Mouse (Mus musculus) adrenal gland, postnatal 36 days (tissue): ENCODE measurements around the gene Izumo4. TPM values are rescaled to one million over a fixed set of nuclear protein-coding genes. Genes with fewer than 3 reads are reported as not detected.
A peak's percentile ranks its signal among the peaks of the same experiment; 100 is the strongest.

Experiments used
- DNase-seq, 2 experiments: peaks; one replicate each; pipeline ENCODE4 v3.0.0; 2021; ENCODE audit warnings: mixed read lengths in 1 of 2
- total RNA-seq, 2 experiments: library from RNA; stranded (reverse); gene quantifications; 2 replicates each; pipeline ENCODE4 v1.2.3; 2021

Izumo4 gene
- total RNA-seq, 2 experiments from 2014 or later, result 9.9 to 16.6 TPM

- no peak for DNase-seq
These were observed 25.6 kb downstream of the Izumo4 start for GRCm38 (mm10) chr10:80727369-80728127.

GRCm38 (mm10) chr10:80732611-80733101, 30.7 kb downstream of the Izumo4 start:
- no peak for DNase-seq

DNA sequence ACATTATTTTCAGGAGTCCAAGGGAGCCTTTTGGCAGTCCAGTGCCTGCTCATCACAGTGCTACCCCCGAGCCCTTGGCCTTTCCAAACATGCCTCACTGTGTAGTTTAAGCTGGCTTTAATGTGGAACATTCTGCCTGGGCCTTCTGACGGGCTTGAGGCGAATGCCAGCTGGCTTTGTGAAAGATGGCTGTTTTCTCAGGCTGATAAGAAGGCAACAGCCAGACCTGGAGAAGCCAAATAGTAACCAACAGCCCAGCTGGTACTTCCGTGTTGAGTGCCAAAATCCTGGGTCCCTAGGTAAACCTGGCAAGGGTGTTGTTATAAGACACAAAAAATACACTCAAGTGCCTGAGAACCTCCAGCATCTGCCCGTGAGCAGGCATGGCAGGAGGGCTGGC, 34.7 kb downstream of the Izumo4 start:
- DNase-seq, result peak; percentile 40 to 65

GRCm38 (mm10) chr10:80738657-80739056, 36.7 kb downstream of the Izumo4 start:
- no peak for DNase-seq

DNA sequence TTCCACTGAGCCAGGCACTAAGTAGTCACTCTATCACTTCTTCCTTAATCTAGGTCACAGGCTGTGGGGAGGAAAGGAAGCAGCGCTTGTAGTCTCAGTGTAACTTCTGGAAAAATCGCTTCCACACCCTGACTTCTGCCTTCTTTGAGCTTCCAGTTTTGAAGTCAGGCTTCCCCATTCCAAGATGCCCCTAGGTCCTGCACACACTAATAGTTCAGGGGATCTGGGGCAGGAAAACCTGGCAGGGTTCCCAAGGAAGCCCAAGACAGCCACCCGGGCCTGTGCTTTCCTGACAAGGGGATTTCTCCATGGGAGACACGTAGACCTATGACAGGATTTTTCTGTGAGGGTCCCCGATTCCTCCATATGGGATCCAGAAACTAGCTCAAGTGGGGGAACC, 39.2 kb downstream of the Izumo4 start:
- DNase-seq, result peak in 1 of 2 experiments; percentile 39

DNA sequence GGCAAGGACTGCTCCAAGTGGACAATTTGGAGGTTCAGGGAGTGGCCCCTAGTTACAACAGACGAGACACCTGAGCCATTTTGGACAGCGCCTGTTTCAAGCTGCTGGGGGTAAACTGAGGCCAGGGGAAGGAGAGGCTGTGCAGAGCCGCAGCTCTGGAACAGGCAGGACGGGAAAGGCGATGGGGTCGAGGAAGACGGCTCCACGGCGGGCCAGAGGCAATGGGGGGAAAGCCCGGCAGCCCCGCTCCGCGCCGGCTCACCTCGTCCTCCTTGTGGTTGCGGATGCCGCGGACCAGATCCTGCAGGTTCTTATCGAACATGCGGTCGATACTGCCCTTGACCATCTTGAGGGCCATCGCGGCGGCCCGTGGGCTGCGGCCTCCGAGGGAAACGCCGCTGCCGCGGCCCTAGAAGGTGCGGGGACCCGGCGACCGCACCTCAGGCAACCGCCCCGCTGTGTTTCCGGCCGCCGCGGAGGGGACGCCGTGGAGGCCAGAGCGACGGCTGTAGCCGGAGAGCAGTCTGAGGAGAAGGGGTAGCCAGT, 39.7 kb downstream of the Izumo4 start:
- peak in 1 of 2 experiments; percentile 29 for DNase-seq

- peak; percentile 97 for DNase-seq
These were observed 40.4 kb downstream of the Izumo4 start, which contains the start of gene Ap3d1 for GRCm38 (mm10) chr10:80742180-80742978. Ap3d1 (minus strand) TSS chr10:80742264.

DNA sequence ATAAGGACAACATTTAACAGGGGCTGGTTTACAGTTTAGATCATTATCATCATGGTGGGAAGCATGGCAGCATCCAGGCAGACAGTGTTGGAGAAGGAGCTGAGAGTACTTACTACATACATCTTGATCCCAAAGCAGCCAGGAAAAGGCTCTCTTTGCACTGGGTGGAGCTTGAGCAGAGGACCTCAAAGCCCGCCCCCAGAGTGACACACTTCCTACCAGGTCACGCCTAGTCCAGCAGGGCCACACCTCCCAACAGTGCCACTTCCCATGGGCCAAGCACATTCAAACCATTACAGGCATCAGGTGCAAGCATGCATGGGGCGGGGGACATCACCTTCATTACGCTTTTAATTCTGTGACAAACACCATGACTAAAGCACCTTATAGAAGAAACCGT, 42.3 kb downstream of the Izumo4 start:
- DNase-seq, result peak; percentile 78 to 82

- peak; percentile 86 to 88 for DNase-seq
These were observed 45.4 kb downstream of the Izumo4 start for GRCm38 (mm10) chr10:80747410-80747809.

DNA sequence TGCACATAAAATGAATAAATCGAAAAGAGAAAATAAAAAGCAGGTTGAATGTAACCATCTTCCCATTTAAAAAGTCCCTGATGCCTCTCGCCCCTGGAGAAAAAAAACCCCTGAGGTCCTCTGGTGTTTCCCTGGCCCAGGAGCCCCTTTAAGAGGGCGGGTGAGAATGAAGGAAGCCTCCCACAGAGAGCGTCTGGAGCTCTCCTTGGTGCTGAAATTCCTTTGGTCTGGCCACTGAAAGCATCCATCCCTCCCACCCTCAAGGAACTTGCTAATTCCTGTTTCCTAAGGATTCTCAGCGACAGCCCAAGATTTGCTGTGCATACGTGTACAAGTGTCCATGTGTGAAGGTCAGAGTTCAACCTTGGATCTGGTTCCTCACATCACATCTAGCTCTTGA, 46.6 kb downstream of the Izumo4 start:
- DNase-seq, result peak; percentile 66 to 85

- DNase-seq, result peak; percentile 75 to 79
These were observed 49.3 kb downstream of the Izumo4 start for GRCm38 (mm10) chr10:80751188-80751832.

DNA sequence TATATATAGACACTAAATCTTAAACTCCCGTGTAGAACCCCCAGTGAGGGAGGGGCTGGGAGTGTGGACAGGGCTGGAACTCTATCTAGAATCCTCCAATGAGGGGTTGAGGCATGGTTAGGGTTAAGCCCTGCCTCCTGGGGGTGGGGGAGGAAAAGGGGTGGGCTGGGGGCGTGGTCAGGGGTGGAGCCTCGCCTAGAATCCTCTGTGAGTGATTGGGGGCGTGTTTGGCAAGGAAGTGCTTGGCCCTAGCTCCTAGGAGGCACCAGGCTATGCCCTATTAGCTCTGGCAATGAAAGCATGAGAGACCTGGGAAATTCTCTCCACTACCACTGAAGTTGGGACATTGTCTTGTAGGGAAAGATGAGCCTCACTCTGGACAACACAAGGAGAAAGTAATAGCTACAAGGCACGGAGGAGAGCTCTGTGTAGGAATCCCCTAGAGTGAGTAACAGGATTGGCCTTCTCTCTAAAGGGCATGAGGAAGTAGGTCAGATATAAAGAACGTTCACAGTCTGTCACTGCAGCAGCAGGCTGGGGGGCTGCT, 50.2 kb downstream of the Izumo4 start:
- DNase-seq, result peak; percentile 83 to 91

DNA sequence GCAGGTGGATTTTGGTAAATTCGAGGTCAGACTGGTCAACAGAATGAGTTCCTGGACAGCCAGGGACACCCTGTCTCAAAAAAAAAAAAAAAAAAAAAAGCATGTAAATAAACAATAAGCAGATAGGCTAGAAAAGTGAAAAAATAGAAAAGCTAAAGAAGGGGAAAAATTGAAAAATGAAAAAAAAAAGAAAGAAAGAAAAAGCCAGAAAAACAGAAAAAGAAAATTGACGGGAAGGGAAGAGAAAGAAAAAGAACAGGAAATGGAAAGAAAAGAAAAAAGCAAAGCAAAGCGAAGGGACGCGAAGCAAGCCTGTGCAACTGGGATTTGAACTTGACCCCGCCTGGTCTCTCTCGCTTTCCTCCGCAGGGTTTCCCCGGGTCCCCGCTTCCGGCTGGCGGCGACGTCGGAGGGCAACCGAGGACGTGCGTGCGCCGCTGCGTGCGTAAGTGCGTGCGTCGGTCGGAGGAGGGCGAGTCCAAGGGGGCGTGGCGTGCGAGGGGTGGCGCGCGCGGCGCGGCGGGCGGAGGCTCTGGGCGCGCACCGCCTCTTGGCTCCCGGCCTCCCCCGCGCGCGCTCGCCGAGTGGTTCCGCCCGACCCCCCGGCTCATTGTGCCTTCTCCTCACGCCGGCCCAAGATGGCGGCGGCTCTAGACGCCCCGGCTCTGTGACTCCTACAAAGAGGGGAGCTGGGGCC, 52.8 kb downstream of the Izumo4 start, which contains the start of gene Dot1l:
Gene Dot1l, plus strand, starts transcription at position 613 of the 697 bp plus-strand sequence.
- DNase-seq, result peak; percentile 99

Other genes with a start within 250 kb of the Izumo4 start
- gene Onecut3, start 207.3 kb upstream of the Izumo4 start, total RNA-seq, result not detected
- 1 to 10 TPM in 1 of 2 experiments, under 1 TPM in 1; 0.43 to 1.1 TPM for gene Atp8b3, start 163.1 kb upstream of the Izumo4 start, total RNA-seq
- 10 to 100 TPM; 28.3 to 42.9 TPM for gene Rexo1, start 140.6 kb upstream of the Izumo4 start, total RNA-seq
- gene Klf16, start 124.9 kb upstream of the Izumo4 start, total RNA-seq, result 10 to 100 TPM; 13.6 to 14.1 TPM
- 100 to 1,000 TPM; 103 to 107 TPM for gene Abhd17a, start 111.8 kb upstream of the Izumo4 start, total RNA-seq
- 10 to 100 TPM; 64.3 to 64.6 TPM for gene Scamp4, start 99.3 kb upstream of the Izumo4 start, total RNA-seq
- gene Adat3, start 99.3 kb upstream of the Izumo4 start, total RNA-seq, result 1 to 10 TPM; 2.7 to 6.1 TPM
- gene Gm49322, start 96.2 kb upstream of the Izumo4 start, total RNA-seq, result 1 to 10 TPM; 1.6 to 2.6 TPM
- 100 to 1,000 TPM; 129 to 135 TPM for gene Csnk1g2, start 79.3 kb upstream of the Izumo4 start, total RNA-seq
- 10 to 100 TPM; 61.7 to 71.2 TPM for gene Btbd2, start 45.1 kb upstream of the Izumo4 start, total RNA-seq
- gene Mknk2, start 24.1 kb upstream of the Izumo4 start, total RNA-seq, result 100 to 1,000 TPM; 178 to 198 TPM
- 10 to 100 TPM; 19.4 to 20.1 TPM for gene Mob3a, start 207 bp upstream of the Izumo4 start, total RNA-seq
- 10 to 100 TPM; 80.3 to 99.6 TPM for gene Ap3d1, start 40.1 kb downstream of the Izumo4 start, total RNA-seq
- 10 to 100 TPM; 53.2 to 64.6 TPM for gene Dot1l, start 53.0 kb downstream of the Izumo4 start, total RNA-seq
- gene Sf3a2, start 96.0 kb downstream of the Izumo4 start, total RNA-seq, result 10 to 100 TPM; 51.4 to 55.6 TPM
- gene Plekhj1, start 96.4 kb downstream of the Izumo4 start, total RNA-seq, result 10 to 100 TPM; 84.6 to 86.8 TPM
- under 1 TPM; 0.40 to 0.83 TPM for gene Amh, start 103.1 kb downstream of the Izumo4 start, total RNA-seq
- gene Jsrp1, start 111.3 kb downstream of the Izumo4 start, total RNA-seq, result 1 to 10 TPM; 4.7 to 7.2 TPM
- 1,000 to 10,000 TPM in 1 of 2 experiments, 100 to 1,000 TPM in 1; 923 to 1,039 TPM for gene Oaz1, start 124.5 kb downstream of the Izumo4 start, total RNA-seq
- gene Lingo3, start 141.9 kb downstream of the Izumo4 start, total RNA-seq, result 1 to 10 TPM; 5.8 TPM
- 10 to 100 TPM; 26.6 to 36.8 TPM for gene Lsm7, start 153.0 kb downstream of the Izumo4 start, total RNA-seq
- 10 to 100 TPM; 28.1 to 30.3 TPM for gene Sppl2b, start 153.1 kb downstream of the Izumo4 start, total RNA-seq
- not detected for gene Tmprss9, start 169.7 kb downstream of the Izumo4 start, total RNA-seq
- 100 to 1,000 TPM; 202 to 239 TPM for gene Timm13, start 198.8 kb downstream of the Izumo4 start, total RNA-seq
- 10 to 100 TPM; 11.2 to 17.2 TPM for gene Lmnb2, start 216.1 kb downstream of the Izumo4 start, total RNA-seq
- gene Gadd45b, start 227.9 kb downstream of the Izumo4 start, total RNA-seq, result 100 to 1,000 TPM in 1 of 2 experiments, 10 to 100 TPM in 1; 81.7 to 149 TPM